Mouse (Mus musculus) neural tube, embryonic 13.5 days (tissue): ENCODE measurements at regions not wholly inside any gene's neighbourhood (a gene's known extent, or its start where the extent isn't known, plus 50 kb on each side); places are given as distances from the start of the nearest gene placed in this dataset.
"Not testable (repeated sequence)": the region's sequence is repeated elsewhere in the genome, so short reads cannot be mapped to it uniquely, and the experiment has no call there.

Source experiments
- ATAC-seq: fragments of 200-750 bp; cut with Nextera tagmentation; 2 replicates; pipeline ENCODE4 v1.8.0; 2017; ENCODE audit warnings: low read depth, mild to moderate bottlenecking, moderate TSS enrichment, moderate library complexity
- H3K27ac ChIP-seq: fragments of 300-500 bp; sonication (generic); replicated peaks from 2 replicates; pipeline ENCODE4 v1.5.1; 2015; ENCODE audit warnings: moderate library complexity, mild to moderate bottlenecking, inconsistent platforms
- H3K27me3 ChIP-seq: fragments of 300-500 bp; sonication (generic); 2 replicates; pipeline ENCODE4 v1.6.1; 2015; ENCODE audit warnings: mild to moderate bottlenecking, inconsistent platforms
- H3K36me3 ChIP-seq: fragments of 300-500 bp; sonication (generic); 2 replicates; pipeline ENCODE4 v1.6.1; 2015; ENCODE audit warnings: mild to moderate bottlenecking, inconsistent platforms
- H3K4me1 ChIP-seq: fragments of 300-500 bp; sonication (generic); replicated peaks from 2 replicates; pipeline ENCODE4 v1.6.1; 2015; ENCODE audit warnings: inconsistent platforms
- H3K4me2 ChIP-seq: fragments of 300-500 bp; sonication (generic); 2 replicates; pipeline ENCODE4 v1.6.1; 2015; ENCODE audit warnings: inconsistent platforms, mild to moderate bottlenecking, moderate library complexity
- H3K4me3 ChIP-seq: fragments of 300-500 bp; sonication (generic); 2 replicates; pipeline ENCODE4 v1.5.1; 2015; ENCODE audit warnings: mild to moderate bottlenecking, inconsistent platforms
- H3K9ac ChIP-seq: fragments of 300-500 bp; sonication (generic); 2 replicates; pipeline ENCODE4 v1.6.1; 2015; ENCODE audit warnings: moderate library complexity, mild to moderate bottlenecking, inconsistent platforms
- H3K9me3 ChIP-seq: fragments of 300-500 bp; sonication (generic); 2 replicates; pipeline ENCODE4 v1.6.1; 2016; ENCODE audit warnings: inconsistent platforms
- WGBS: fragments of 180-500 bp; shearing (Covaris S2); methylation state at CpG from one replicate; pipeline ENCODE4 v1.1.7; 2015; 5-methylcytosine and 5-hydroxymethylcytosine counted together

DNA sequence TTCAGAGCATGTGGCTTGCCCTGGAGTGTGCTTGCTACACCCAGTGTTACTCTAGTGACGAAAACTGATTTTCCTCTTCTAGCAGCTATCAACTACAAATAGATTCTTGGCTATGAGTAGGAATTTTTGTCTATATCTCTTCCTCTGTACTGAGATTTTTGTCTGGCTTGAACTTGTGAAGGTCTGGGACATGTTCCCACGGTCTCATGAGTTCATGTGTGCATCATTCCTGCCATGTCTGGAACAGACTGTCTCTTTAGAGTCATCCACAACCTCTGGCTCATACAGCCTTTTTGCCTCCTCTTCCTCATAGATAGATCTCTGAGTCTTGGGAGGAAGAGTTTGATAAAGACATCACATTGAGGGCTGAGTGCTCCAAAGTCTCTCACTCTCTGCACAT lies 86.5 kb upstream of the Gm5148 start:
- 92% methylated on average over 2 of the region's 2 CpGs for WGBS
- H3K4me3 ChIP-seq = no peak overlapping the region
- no peak overlapping the region for H3K4me2 ChIP-seq
- H3K36me3 ChIP-seq = no peaks in the 10 kb centered on the region
- no peak overlapping the region for H3K9ac ChIP-seq
- no peaks in the 10 kb centered on the region for H3K27me3 ChIP-seq
- no peak overlapping the region for H3K27ac ChIP-seq
- H3K9me3 ChIP-seq = 0 out of 2 replicates have a peak, but pooled peaks cover 5% of the 10 kb centered on the region
- ATAC-seq = no peak
- H3K4me1 ChIP-seq = no peaks in the 10 kb centered on the region

DNA sequence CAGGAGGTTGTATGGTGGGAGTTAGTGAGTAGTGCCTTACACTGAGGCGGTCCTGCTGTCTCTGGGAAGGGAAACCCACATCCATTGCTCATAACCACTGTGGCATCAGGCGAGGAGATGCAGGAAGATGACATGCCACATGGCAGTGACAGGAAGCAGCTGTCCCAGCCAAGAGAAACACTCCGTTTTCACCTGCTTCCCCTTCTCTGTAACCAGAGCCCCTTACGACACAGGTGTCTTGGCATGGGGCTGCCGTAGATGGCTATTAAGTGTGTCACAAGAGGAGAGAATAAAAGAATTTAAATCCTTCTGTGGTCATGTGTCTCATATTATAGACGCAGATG lies 81.5 kb upstream of the Gm5148 start:
- ATAC-seq = no peak
- 70% methylated on average over 6 of the region's 6 CpGs for WGBS
- no peak overlapping the region for H3K9ac ChIP-seq

DNA sequence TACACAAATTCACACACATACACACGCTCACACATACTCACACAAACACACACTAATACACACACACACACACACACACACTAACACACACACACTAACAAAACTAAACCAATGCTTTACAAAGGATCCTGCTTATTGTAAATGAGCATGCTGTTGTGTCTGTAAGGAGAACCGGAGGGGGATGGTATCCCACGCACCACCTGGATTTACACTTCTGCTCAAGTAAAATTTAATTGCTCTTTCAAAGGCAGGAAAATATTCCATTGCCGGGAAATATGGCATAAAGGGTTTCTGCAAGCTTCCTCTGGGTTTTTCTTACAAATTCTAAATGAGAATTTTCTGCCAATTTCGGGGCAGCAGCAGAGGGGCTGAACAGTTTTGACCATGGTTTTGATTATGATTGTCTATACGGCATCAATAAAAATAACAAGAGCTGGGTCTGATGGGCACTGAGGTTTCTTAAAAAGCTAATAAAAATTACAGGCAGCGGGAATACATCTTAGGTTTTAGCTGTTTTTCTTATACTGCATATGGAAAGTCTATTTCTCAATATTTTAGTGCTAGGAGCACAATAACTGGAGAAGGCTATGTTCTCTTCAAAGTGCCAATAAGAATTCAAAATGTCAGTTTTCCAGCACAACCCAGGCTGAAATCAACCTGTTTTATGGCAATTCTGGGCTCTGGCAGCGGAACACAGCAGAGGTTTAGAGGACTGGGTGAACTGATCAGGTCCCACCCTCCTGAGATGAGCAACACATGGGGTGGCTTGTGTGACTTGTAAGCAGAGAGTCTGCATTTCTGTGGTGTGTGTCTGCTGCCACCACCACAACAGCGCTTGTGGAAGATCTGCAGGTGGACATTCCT lies 80.9 kb upstream of the Gm5148 start:
- H3K36me3 ChIP-seq = no peaks in the 10 kb centered on the region
- H3K27ac ChIP-seq = no peak overlapping the region
- no peaks in the 10 kb centered on the region for H3K27me3 ChIP-seq
- no peak overlapping the region for H3K9ac ChIP-seq
- ATAC-seq = no peak
- WGBS = 85% methylated on average over 9 of the region's 9 CpGs
- no peaks in the 10 kb centered on the region for H3K4me1 ChIP-seq
- 0 out of 2 replicates have a peak, but pooled peaks cover 5% of the 10 kb centered on the region for H3K9me3 ChIP-seq
- H3K4me3 ChIP-seq = no peak overlapping the region
- H3K4me2 ChIP-seq = no peak overlapping the region

More for the DNA sequence above, 81.5 kb upstream of the Gm5148 start:
- H3K36me3 ChIP-seq = no peaks in the 10 kb centered on the region
- H3K9me3 ChIP-seq = 0 out of 2 replicates have a peak, but pooled peaks cover 5% of the 10 kb centered on the region
- H3K4me1 ChIP-seq = no peaks in the 10 kb centered on the region
- H3K4me2 ChIP-seq = no peak overlapping the region
- H3K27ac ChIP-seq = no peak overlapping the region
- H3K4me3 ChIP-seq = no peak overlapping the region
- H3K27me3 ChIP-seq = no peaks in the 10 kb centered on the region

DNA sequence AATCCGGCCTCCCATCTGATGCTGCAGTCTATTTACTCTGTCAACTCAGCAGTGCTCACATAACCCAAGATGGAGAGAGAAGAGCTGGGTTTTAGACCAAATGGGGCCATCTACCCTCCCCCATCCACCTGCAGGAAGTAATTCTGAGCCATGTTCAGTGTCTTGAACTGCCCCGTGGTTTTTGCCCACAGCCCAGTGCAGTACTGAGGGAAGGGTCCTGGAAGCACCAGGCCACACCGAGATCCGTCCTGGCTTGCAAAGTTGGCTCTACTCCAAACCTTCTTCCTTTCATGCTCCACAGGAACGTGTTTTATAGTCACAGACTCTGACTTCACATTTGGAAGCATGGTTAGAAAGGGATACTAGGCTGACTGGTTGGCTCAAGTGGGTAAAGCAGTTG lies 80.0 kb upstream of the Gm5148 start:
- H3K27me3 ChIP-seq = no peaks in the 10 kb centered on the region
- WGBS = 47% methylated on average over 5 of the region's 5 CpGs
- H3K9ac ChIP-seq = no peak overlapping the region
- H3K36me3 ChIP-seq = no peaks in the 10 kb centered on the region
- no peak overlapping the region for H3K4me3 ChIP-seq
- no peak overlapping the region for H3K4me2 ChIP-seq
- no peaks in the 10 kb centered on the region for H3K4me1 ChIP-seq
- H3K27ac ChIP-seq = no peak overlapping the region
- no peaks in the 10 kb centered on the region for H3K9me3 ChIP-seq
- ATAC-seq = no peak

DNA sequence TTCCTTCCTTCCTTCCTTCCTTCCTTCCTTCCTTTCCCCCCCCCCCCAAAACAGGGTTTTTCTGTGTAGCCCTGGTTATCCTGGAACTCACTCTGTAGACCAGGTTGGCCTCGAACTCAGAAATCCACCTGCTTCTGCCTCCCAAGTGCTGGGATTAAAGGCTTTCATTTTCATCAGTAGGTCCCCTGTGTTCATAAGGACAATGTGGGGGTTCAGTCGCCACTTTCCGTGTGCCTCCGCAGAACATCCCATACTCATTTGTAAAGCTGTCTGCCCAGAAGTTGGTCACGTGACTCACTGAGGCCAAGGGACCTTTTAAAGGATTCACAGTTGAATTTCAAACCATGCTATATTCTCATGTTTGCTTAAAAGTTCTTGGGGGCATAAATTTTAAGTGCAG lies 79.5 kb upstream of the Gm5148 start:
- 86% methylated on average over 5 of the region's 5 CpGs for WGBS
- H3K9me3 ChIP-seq, H3K4me3 ChIP-seq, H3K27me3 ChIP-seq, H3K27ac ChIP-seq, H3K36me3 ChIP-seq, H3K9ac ChIP-seq, H3K4me1 ChIP-seq, H3K4me2 ChIP-seq, ATAC-seq: not testable (repeated sequence)

DNA sequence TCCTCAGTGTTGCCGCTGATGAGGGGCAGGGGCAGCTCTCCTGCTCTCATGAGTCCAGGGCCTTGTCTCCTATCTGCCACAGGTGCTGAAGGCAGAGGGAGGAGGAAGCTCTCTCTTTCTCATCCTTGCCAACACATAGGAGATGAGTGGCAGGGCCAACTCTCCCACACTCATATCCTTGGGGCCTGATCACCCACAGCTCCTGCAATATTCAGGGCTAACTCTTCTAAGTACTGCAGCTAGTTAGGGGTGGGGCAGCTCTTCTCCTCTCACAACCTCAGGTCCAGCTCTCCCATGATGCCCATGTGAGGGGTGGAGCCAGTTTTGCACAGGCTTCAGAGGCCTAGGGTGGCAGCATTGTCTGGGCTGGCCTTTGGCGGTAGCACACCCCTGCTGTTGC lies 77.3 kb upstream of the Gm5148 start:
- H3K27me3 ChIP-seq = no peaks in the 10 kb centered on the region
- no peak overlapping the region for H3K4me3 ChIP-seq
- no peak overlapping the region for H3K9ac ChIP-seq
- no peak overlapping the region for H3K27ac ChIP-seq
- WGBS = 79% methylated on average over 2 of the region's 2 CpGs
- H3K4me1 ChIP-seq = no peaks in the 10 kb centered on the region
- H3K36me3 ChIP-seq = no peaks in the 10 kb centered on the region
- no peak overlapping the region for H3K4me2 ChIP-seq
- no peaks in the 10 kb centered on the region for H3K9me3 ChIP-seq
- ATAC-seq = no peak

DNA sequence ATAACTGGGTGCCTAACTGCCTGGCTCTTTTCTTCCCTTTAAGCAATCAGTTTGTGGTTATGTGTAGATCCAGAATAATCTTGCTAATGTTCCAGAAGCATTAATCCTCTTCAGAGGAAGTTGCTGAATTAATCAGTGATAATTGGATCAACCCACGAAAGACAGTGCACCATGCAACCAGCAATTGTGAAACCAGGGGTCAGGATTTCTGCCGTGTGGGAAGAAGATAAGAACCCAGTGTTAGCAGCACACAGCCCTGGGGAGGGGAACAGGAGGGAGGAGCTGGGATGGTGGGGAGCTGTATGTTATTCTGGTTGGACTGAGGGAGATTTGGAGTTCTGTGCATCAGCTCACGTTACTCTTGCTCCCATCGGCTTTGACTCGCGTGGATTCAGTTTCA lies 75.5 kb upstream of the Gm5148 start:
- Histone ChIP-seq H3K4me3 (no peak overlapping the region), H3K9me3 (no peaks in the 10 kb centered on the region), H3K27ac (no peak overlapping the region), H3K36me3 (no peaks in the 10 kb centered on the region), H3K4me2 (no peak overlapping the region), H3K4me1 (no peaks in the 10 kb centered on the region), H3K27me3 (no peaks in the 10 kb centered on the region), H3K9ac (no peak overlapping the region)
- ATAC-seq = no peak
- 76% methylated on average over 6 of the region's 6 CpGs for WGBS

DNA sequence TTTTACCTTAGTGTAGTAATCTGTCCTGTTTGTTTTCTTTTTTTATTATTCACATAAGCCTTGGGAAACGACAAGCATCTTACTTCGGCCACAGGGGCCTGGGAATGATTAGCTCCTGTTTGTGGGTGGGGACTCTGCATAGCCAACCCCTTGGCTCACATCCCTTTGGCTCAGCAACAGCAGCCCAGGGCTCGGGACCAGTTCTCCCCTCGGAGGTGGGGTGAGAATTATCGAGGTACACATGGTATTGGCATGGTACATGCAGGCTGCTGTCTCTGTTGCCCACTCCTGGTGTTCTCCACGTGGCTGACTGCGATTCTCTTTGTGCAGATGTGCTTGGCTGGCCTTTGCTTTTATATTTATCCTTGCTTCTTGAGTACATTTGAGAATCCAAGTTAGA lies 65.4 kb upstream of the Gm5148 start:
- H3K4me1 ChIP-seq = no peaks in the 10 kb centered on the region
- H3K4me2 ChIP-seq = no peak overlapping the region
- no peak for ATAC-seq
- H3K9me3 ChIP-seq = no peaks in the 10 kb centered on the region
- peaks cover 3% of the 10 kb centered on the region; the same call in 1 of the 2 replicates for H3K27me3 ChIP-seq
- WGBS = 78% methylated on average over 7 of the region's 7 CpGs
- no peak overlapping the region for H3K9ac ChIP-seq
- H3K36me3 ChIP-seq = no peaks in the 10 kb centered on the region
- no peak overlapping the region for H3K27ac ChIP-seq
- H3K4me3 ChIP-seq = no peak overlapping the region

DNA sequence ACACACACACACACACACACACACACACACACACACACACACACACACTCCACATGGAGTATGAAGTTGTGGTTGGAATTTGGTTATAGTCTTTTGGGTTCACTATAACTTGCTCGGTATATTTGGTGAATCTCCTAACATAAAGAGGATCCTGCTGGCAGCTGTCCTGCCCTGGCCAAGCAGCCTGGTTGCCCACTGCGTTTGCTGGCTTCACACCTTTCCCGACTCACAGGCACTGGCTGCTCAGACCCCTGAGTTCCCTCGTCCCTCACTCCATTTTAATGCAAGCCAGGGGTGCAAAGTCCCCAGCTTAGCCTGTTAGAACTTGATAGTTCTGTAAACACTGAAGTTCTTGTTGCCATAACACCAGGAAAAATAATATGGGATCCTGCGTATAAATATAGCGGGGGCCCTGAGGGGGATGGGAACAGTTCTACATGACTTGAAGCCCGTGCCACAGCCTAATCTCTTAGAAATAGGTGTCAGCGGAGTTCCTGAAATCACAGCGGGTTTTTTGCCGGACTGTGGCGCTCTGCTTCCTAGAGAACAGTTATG lies 64.9 kb upstream of the Gm5148 start:
- Histone ChIP-seq H3K27me3 (peaks cover 3% of the 10 kb centered on the region; the same call in 1 of the 2 replicates), H3K4me2 (no peak overlapping the region), H3K27ac (no peak overlapping the region), H3K4me3 (no peak overlapping the region), H3K9me3 (no peaks in the 10 kb centered on the region), H3K4me1 (no peaks in the 10 kb centered on the region), H3K36me3 (no peaks in the 10 kb centered on the region), H3K9ac (no peak overlapping the region)
- ATAC-seq = no peak
- 82% methylated on average over 11 of the region's 11 CpGs for WGBS

DNA sequence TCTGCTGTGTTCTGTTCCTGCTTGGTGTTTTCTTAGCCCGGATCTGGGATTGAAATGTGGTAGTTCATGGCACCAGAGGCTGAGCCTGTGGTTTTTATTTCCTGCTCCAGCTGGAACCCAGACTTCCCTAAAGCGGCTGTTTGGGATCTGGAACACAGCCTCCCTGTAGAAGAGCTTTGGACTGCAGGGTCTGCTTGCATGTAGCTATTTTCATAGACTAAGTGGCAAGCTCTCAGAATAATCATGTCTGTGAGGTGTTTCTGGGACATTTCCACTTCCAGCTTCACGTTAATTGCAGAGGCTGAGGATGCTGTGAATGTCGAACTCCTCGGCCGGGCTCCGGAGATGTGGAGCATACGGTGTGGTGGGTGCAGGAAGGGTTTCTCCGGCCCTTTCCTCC lies 64.1 kb upstream of the Gm5148 start:
- 81% methylated on average over 9 of the region's 9 CpGs for WGBS
- no peak overlapping the region for H3K4me3 ChIP-seq
- H3K4me1 ChIP-seq = no peaks in the 10 kb centered on the region
- no peaks in the 10 kb centered on the region for H3K36me3 ChIP-seq
- no peak overlapping the region for H3K9ac ChIP-seq
- no peak overlapping the region for H3K27ac ChIP-seq
- no peak for ATAC-seq
- H3K27me3 ChIP-seq = peaks cover 3% of the 10 kb centered on the region
- H3K9me3 ChIP-seq = no peaks in the 10 kb centered on the region
- no peak overlapping the region for H3K4me2 ChIP-seq

DNA sequence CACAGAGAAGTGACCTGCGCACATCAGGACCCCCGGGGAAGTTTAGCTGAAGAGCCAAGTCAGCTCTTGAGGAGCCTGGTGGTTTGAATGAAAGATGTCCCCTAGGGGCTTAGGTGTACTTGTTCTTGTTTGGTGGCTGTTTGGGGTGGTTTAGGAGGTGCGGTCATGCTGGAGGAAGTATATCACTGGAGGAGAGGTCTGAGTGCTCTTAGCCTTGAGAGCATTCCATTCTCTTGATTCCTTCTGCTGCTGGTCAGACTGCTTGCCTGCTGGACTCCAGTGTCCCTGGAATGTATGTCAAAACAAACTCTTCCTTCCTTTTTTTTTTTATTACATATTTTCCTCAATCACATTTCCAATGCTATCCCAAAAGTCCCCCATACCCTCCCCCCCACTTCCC lies 62.5 kb upstream of the Gm5148 start:
- no peak for ATAC-seq
- 96% methylated on average over 3 of the region's 3 CpGs for WGBS

DNA sequence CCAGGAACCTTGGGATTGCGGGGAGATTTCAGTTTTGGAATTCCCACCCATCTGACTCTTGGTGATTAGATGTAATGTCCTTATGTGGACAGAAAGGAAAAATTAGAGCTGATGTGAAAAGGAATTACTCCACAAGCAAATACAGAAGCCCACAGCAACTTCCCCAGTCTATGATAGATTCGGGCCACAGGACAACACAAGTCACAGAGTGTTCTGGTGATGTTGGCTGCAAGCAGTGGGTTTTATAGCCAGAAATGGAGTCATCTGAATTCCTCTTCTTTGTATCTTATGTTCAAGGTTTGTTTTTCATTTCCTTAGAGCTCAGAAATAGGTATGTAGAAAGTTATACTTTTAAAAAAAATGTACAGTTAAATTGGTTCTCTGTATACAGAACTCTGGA lies 56.8 kb upstream of the Gm5148 start:
- 80% methylated on average over 2 of the region's 2 CpGs for WGBS
- no peaks in the 10 kb centered on the region for H3K9me3 ChIP-seq

More for the DNA sequence above, 62.5 kb upstream of the Gm5148 start:
- Histone ChIP-seq H3K27me3 (peaks cover 8% of the 10 kb centered on the region), H3K4me3 (no peak overlapping the region), H3K4me1 (no peaks in the 10 kb centered on the region), H3K9ac (no peak overlapping the region), H3K36me3 (no peaks in the 10 kb centered on the region), H3K9me3 (no peaks in the 10 kb centered on the region), H3K27ac (no peak overlapping the region), H3K4me2 (no peak overlapping the region)

More for the DNA sequence above, 56.8 kb upstream of the Gm5148 start:
- H3K9ac ChIP-seq = no peak overlapping the region
- peaks cover 12% of the 10 kb centered on the region for H3K4me1 ChIP-seq
- no peak for ATAC-seq
- no peaks in the 10 kb centered on the region for H3K36me3 ChIP-seq
- peaks cover 13% of the 10 kb centered on the region for H3K27me3 ChIP-seq
- no peak overlapping the region for H3K4me3 ChIP-seq
- H3K4me2 ChIP-seq = no peak overlapping the region
- H3K27ac ChIP-seq = no peak overlapping the region
